Mouse (Mus musculus): ENCODE measurements at regions not wholly inside any gene's neighbourhood (a gene's known extent, or its start where the extent isn't known, plus 50 kb on each side); places are given as distances from the start of the nearest gene placed in this dataset.

DNA sequence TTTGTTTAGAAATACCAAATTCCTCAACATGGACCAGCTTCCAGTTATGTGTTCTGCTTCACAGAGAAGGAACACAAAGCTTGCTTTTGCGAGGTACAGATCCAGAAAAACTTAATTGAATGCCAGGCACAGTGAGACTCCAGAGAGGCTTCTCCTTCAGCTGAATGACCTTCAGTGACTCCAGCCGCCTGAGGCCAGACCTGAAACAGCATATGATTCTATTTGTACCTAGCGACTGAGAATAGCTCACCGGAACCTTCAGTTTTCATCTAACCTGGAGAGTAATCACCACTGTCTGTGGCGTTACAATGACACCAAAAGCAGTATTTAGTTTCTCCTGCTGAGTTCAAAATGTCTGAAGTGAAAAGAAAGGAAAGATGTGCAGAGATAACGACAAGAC lies 380.6 kb upstream of the Grik2 start:
- no peak overlapping the region for H3K9ac ChIP-seq (ENCODE audit: low read depth, low read length, severe bottlenecking)

GRCm38 (mm10) chr10:50138351-50138750 lies 349.8 kb upstream of the Grik2 start:
- ATAC-seq (ENCODE audit: low FRiP score, low read depth) (no peak), DNase-seq (ENCODE audit: low spot score) (no peak)
- no peak overlapping the region for H3K4me2 ChIP-seq (replicated peaks; ENCODE audit: low read depth, low read length, severe bottlenecking)
- H3K4me1 ChIP-seq (ENCODE audit: control insufficient read depth, insufficient read depth, low read length): no peaks in the 10 kb centered on the region
- no peaks in the 10 kb centered on the region for H3K27me3 ChIP-seq (ENCODE audit: control insufficient read depth, insufficient read depth, low read length)
- no peak overlapping the region for H3K9ac ChIP-seq (ENCODE audit: low read depth, low read length, severe bottlenecking)
- 68% methylated on average over 1 of the region's 1 CpGs for WGBS
- H3K27ac ChIP-seq (replicated peaks; ENCODE audit: low read depth, low read length): no peak overlapping the region
- TF ChIP-seq POLR2A (IDR thresholded peaks at IDR 0.05; ENCODE audit: borderline replicate concordance, extremely low read depth, insufficient read depth, insufficient read length): no peak
- H3K9me3 ChIP-seq (ENCODE audit: control insufficient read depth, low read length): no peaks in the 10 kb centered on the region
- H3K36me3 ChIP-seq (ENCODE audit: control insufficient read depth, insufficient read depth, low read length): no peaks in the 10 kb centered on the region
- no peak overlapping the region for H3K4me3 ChIP-seq (replicated peaks; ENCODE audit: low read length)

More for the DNA sequence above, 380.6 kb upstream of the Grik2 start:
- no peaks in the 10 kb centered on the region for H3K4me1 ChIP-seq (ENCODE audit: control insufficient read depth, insufficient read depth, low read length)
- no peaks in the 10 kb centered on the region for H3K36me3 ChIP-seq (ENCODE audit: control insufficient read depth, insufficient read depth, low read length)
- H3K4me3 ChIP-seq (replicated peaks; ENCODE audit: low read length): no peak overlapping the region
- no peak overlapping the region for H3K4me2 ChIP-seq (replicated peaks; ENCODE audit: low read depth, low read length, severe bottlenecking)
- no peak for ATAC-seq (ENCODE audit: low FRiP score, low read depth)
- DNase-seq (ENCODE audit: low spot score): no peak
- no peaks in the 10 kb centered on the region for H3K9me3 ChIP-seq (ENCODE audit: control insufficient read depth, low read length)
- no peak for TF ChIP-seq POLR2A (IDR thresholded peaks at IDR 0.05; ENCODE audit: borderline replicate concordance, extremely low read depth, insufficient read depth, insufficient read length)
- WGBS: 78% methylated on average over 6 of the region's 6 CpGs
- no peaks in the 10 kb centered on the region for H3K27me3 ChIP-seq (ENCODE audit: control insufficient read depth, insufficient read depth, low read length)
- no peak overlapping the region for H3K27ac ChIP-seq (replicated peaks; ENCODE audit: low read depth, low read length)

GRCm38 (mm10) chr10:50137783-50138182 lies 349.2 kb upstream of the Grik2 start:
- ATAC-seq (ENCODE audit: low FRiP score, low read depth) (no peak), DNase-seq (ENCODE audit: low spot score) (no peak)
- H3K4me3 ChIP-seq (replicated peaks; ENCODE audit: low read length): no peak overlapping the region
- no peaks in the 10 kb centered on the region for H3K27me3 ChIP-seq (ENCODE audit: control insufficient read depth, insufficient read depth, low read length)
- H3K36me3 ChIP-seq (ENCODE audit: control insufficient read depth, insufficient read depth, low read length): no peaks in the 10 kb centered on the region
- no peak overlapping the region for H3K9ac ChIP-seq (ENCODE audit: low read depth, low read length, severe bottlenecking)
- no peaks in the 10 kb centered on the region for H3K9me3 ChIP-seq (ENCODE audit: control insufficient read depth, low read length)
- H3K4me2 ChIP-seq (replicated peaks; ENCODE audit: low read depth, low read length, severe bottlenecking): no peak overlapping the region
- no peak for TF ChIP-seq POLR2A (IDR thresholded peaks at IDR 0.05; ENCODE audit: borderline replicate concordance, extremely low read depth, insufficient read depth, insufficient read length)
- H3K27ac ChIP-seq (replicated peaks; ENCODE audit: low read depth, low read length): no peak overlapping the region
- no peaks in the 10 kb centered on the region for H3K4me1 ChIP-seq (ENCODE audit: control insufficient read depth, insufficient read depth, low read length)
- WGBS: 53% methylated on average over 7 of the region's 7 CpGs

DNA sequence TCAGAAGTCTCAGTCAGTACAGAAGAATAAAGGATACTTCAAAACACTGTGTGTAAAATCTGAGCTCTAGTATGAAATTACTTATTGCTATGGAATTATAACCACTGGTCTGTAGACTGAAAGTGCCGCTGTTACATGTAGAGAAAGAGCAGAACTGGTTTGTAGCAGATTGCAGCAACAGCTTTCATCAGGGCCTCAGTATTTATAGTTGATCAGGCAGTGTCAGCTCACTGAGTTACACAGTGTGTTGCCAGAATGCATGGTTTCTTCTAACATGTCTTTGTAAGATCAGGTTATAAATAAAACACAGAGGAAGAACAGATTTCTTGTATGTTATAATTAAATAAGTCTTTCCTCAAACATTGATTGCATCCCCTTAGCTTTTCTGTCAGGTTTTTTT lies 347.6 kb upstream of the Grik2 start:
- Histone ChIP-seq H3K27ac (replicated peaks; ENCODE audit: low read depth, low read length) (no peak overlapping the region), H3K4me3 (replicated peaks; ENCODE audit: low read length) (no peak overlapping the region), H3K27me3 (ENCODE audit: control insufficient read depth, insufficient read depth, low read length) (no peaks in the 10 kb centered on the region), H3K9ac (ENCODE audit: low read depth, low read length, severe bottlenecking) (no peak overlapping the region), H3K9me3 (ENCODE audit: control insufficient read depth, low read length) (no peaks in the 10 kb centered on the region), H3K36me3 (ENCODE audit: control insufficient read depth, insufficient read depth, low read length) (no peaks in the 10 kb centered on the region), H3K4me2 (replicated peaks; ENCODE audit: low read depth, low read length, severe bottlenecking) (no peak overlapping the region), H3K4me1 (ENCODE audit: control insufficient read depth, insufficient read depth, low read length) (no peaks in the 10 kb centered on the region)
- no peak for TF ChIP-seq POLR2A (IDR thresholded peaks at IDR 0.05; ENCODE audit: borderline replicate concordance, extremely low read depth, insufficient read depth, insufficient read length)
- WGBS: 94% methylated on average over 1 of the region's 1 CpGs
- ATAC-seq (ENCODE audit: low FRiP score, low read depth) (no peak), DNase-seq (ENCODE audit: low spot score) (no peak)

DNA sequence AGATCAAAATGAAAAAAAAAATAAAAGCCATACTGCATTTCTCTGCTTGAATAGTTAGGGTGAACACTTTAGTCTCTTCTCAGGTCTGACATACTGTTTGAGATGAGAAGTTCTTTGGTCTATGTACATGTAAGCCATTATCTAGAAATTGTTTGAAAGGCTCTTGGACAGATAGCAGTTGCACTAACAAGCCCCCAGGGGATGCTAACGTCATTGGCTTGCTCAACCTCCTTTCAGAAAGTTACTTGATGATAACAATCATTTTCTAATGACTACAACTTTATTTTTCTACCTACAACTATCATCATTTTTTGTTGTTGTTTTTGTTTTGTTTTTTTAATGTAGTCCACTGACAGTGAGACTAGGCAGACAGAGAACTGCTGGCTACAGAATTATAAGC lies 346.9 kb upstream of the Grik2 start:
- WGBS: 35% methylated on average over 1 of the region's 1 CpGs

More for the DNA sequence above, 346.9 kb upstream of the Grik2 start:
- Histone ChIP-seq H3K9ac (ENCODE audit: low read depth, low read length, severe bottlenecking) (no peak overlapping the region), H3K4me3 (replicated peaks; ENCODE audit: low read length) (no peak overlapping the region), H3K36me3 (ENCODE audit: control insufficient read depth, insufficient read depth, low read length) (no peaks in the 10 kb centered on the region), H3K27ac (replicated peaks; ENCODE audit: low read depth, low read length) (no peak overlapping the region), H3K4me1 (ENCODE audit: control insufficient read depth, insufficient read depth, low read length) (no peaks in the 10 kb centered on the region), H3K27me3 (ENCODE audit: control insufficient read depth, insufficient read depth, low read length) (no peaks in the 10 kb centered on the region), H3K9me3 (ENCODE audit: control insufficient read depth, low read length) (no peaks in the 10 kb centered on the region), H3K4me2 (replicated peaks; ENCODE audit: low read depth, low read length, severe bottlenecking) (no peak overlapping the region)
- no peak for DNase-seq (ENCODE audit: low spot score)
- ATAC-seq (ENCODE audit: low FRiP score, low read depth): no peak
- TF ChIP-seq POLR2A (IDR thresholded peaks at IDR 0.05; ENCODE audit: borderline replicate concordance, extremely low read depth, insufficient read depth, insufficient read length): no peak
